Mouse (Mus musculus) embryonic facial prominence, embryonic 10.5 days (tissue): ENCODE results near the gene Galm. TPM values are rescaled to one million over a fixed set of nuclear protein-coding genes. Genes with fewer than 3 reads are reported as not detected.

Experiments
- DNase-seq: peaks from one replicate; pipeline ENCODE4 v3.0.0-alpha.2; 2017; ENCODE audit warnings: low spot score
- H3K27ac ChIP-seq: fragments of 300-500 bp; sonication (generic); replicated peaks from 2 replicates; pipeline ENCODE4 v1.5.1; 2016; ENCODE audit warnings: mild to moderate bottlenecking
- H3K27me3 ChIP-seq: fragments of 300-500 bp; sonication (generic); replicated peaks from 2 replicates; pipeline ENCODE4 v1.6.1; 2016; ENCODE audit warnings: low read depth, mild to moderate bottlenecking; ENCODE audit not compliant: poor library complexity, severe bottlenecking
- H3K36me3 ChIP-seq: fragments of 300-500 bp; sonication (generic); replicated peaks from 2 replicates; pipeline ENCODE4 v1.6.1; 2016; ENCODE audit warnings: mild to moderate bottlenecking, moderate library complexity
- H3K4me1 ChIP-seq: fragments of 300-500 bp; sonication (generic); 2 replicates; pipeline ENCODE4 v1.6.1; 2016
- H3K4me3 ChIP-seq: fragments of 300-500 bp; sonication (generic); 2 replicates; pipeline ENCODE4 v1.5.1; 2016; ENCODE audit warnings: mild to moderate bottlenecking, moderate library complexity
- H3K9me3 ChIP-seq: fragments of 300-500 bp; sonication (generic); 2 replicates; pipeline ENCODE4 v1.6.1; 2016; ENCODE audit warnings: mild to moderate bottlenecking
- WGBS: fragments of 180-500 bp; shearing (Covaris S2); methylation state at CpG from one replicate; pipeline ENCODE4 v1.1.7; 2016; 5-methylcytosine and 5-hydroxymethylcytosine counted together
- polyA plus RNA-seq: library from polyadenylated mRNA; unstranded; fragments of >200 nt; fragmentation: Nextera tagmentation; extraction: Ambion mirVana; gene quantifications from 2 replicates; pipeline ENCODE4 v1.2.1, GENCODE M21; 2016

The Galm gene
- polyA plus RNA-seq, 1 experiment from 2014 or later, result 17.6 TPM

- DNase-seq, result no peak
- Histone ChIP-seq H3K27ac (no peak overlapping the region), H3K4me3 (no peak overlapping the region), H3K9me3 (no peaks in the 10 kb centered on the region), H3K36me3 (no peaks in the 10 kb centered on the region; the same call in 1 of the 2 replicates), H3K27me3 (no peaks in the 10 kb centered on the region), H3K4me1 (no peaks in the 10 kb centered on the region; the same call in 1 of the 2 replicates)
- 63% methylated on average over 2 of the region's 2 CpGs for WGBS
Observed at GRCm38 (mm10) chr17:80153631-80154030, 26.4 kb downstream of the Galm start.

- Histone ChIP-seq H3K9me3 (no peaks in the 10 kb centered on the region), H3K4me1 (no peaks in the 10 kb centered on the region), H3K27me3 (no peaks in the 10 kb centered on the region), H3K4me3 (no peak overlapping the region), H3K27ac (no peak overlapping the region), H3K36me3 (no peaks in the 10 kb centered on the region; the same call in 1 of the 2 replicates)
- no peak for DNase-seq
- 90% methylated on average over 8 of the region's 8 CpGs for WGBS
Observed at GRCm38 (mm10) chr17:80156905-80157304, 29.6 kb downstream of the Galm start.

GRCm38 (mm10) chr17:80157489-80157888 lies 30.2 kb downstream of the Galm start:
- Histone ChIP-seq H3K4me3 (no peak overlapping the region), H3K36me3 (no peaks in the 10 kb centered on the region; the same call in 1 of the 2 replicates), H3K9me3 (no peaks in the 10 kb centered on the region), H3K27me3 (no peaks in the 10 kb centered on the region), H3K4me1 (no peaks in the 10 kb centered on the region), H3K27ac (no peak overlapping the region)
- DNase-seq, result no peak
- WGBS, result 92% methylated on average over 6 of the region's 6 CpGs

- Histone ChIP-seq H3K4me3 (no peak overlapping the region), H3K36me3 (no peaks in the 10 kb centered on the region), H3K4me1 (no peaks in the 10 kb centered on the region), H3K27me3 (no peaks in the 10 kb centered on the region), H3K9me3 (no peaks in the 10 kb centered on the region), H3K27ac (no peak overlapping the region)
- 85% methylated on average over 5 of the region's 5 CpGs for WGBS
- DNase-seq, result no peak
Observed at GRCm38 (mm10) chr17:80160454-80160853, 33.2 kb downstream of the Galm start.

GRCm38 (mm10) chr17:80163991-80164390 lies 36.7 kb downstream of the Galm start:
- no peaks in the 10 kb centered on the region for H3K36me3 ChIP-seq
- H3K4me1 ChIP-seq, result peaks cover 22% of the 10 kb centered on the region
- no peak overlapping the region for H3K4me3 ChIP-seq
- H3K9me3 ChIP-seq, result no peaks in the 10 kb centered on the region
- no peak for DNase-seq
- no peaks in the 10 kb centered on the region for H3K27me3 ChIP-seq
- 90% methylated on average over 8 of the region's 8 CpGs for WGBS
- no peak overlapping the region for H3K27ac ChIP-seq

GRCm38 (mm10) chr17:80165741-80166140 lies 38.5 kb downstream of the Galm start:
- WGBS, result 84% methylated on average over 6 of the region's 6 CpGs
- no peak for DNase-seq
- Histone ChIP-seq H3K4me3 (no peak overlapping the region), H3K9me3 (no peaks in the 10 kb centered on the region), H3K4me1 (peaks cover 26% of the 10 kb centered on the region), H3K36me3 (no peaks in the 10 kb centered on the region), H3K27me3 (no peaks in the 10 kb centered on the region), H3K27ac (no peak overlapping the region)

GRCm38 (mm10) chr17:80166346-80166745 lies 39.1 kb downstream of the Galm start:
- 87% methylated on average over 6 of the region's 6 CpGs for WGBS
- no peaks in the 10 kb centered on the region for H3K27me3 ChIP-seq
- no peaks in the 10 kb centered on the region for H3K9me3 ChIP-seq
- H3K27ac ChIP-seq, result no peak overlapping the region
- H3K4me3 ChIP-seq, result no peak overlapping the region
- DNase-seq, result no peak
- peaks cover 26% of the 10 kb centered on the region for H3K4me1 ChIP-seq
- H3K36me3 ChIP-seq, result no peaks in the 10 kb centered on the region

GRCm38 (mm10) chr17:80167436-80167835 lies 40.2 kb downstream of the Galm start:
- Histone ChIP-seq H3K27ac (no peak overlapping the region), H3K36me3 (no peaks in the 10 kb centered on the region; the same call in 1 of the 2 replicates), H3K4me3 (no peak overlapping the region), H3K27me3 (no peaks in the 10 kb centered on the region), H3K4me1 (peaks cover 26% of the 10 kb centered on the region), H3K9me3 (no peaks in the 10 kb centered on the region)
- DNase-seq, result no peak
- 35% methylated on average over 4 of the region's 4 CpGs for WGBS

- Histone ChIP-seq H3K4me3 (0 out of 2 replicates have a peak overlapping the region, but pooled peaks have one; percentile 36), H3K36me3 (no peaks in the 10 kb centered on the region; the same call in 1 of the 2 replicates), H3K9me3 (no peaks in the 10 kb centered on the region), H3K27ac (no peak overlapping the region), H3K4me1 (peaks cover 26% of the 10 kb centered on the region), H3K27me3 (no peaks in the 10 kb centered on the region)
- 53% methylated on average over 7 of the region's 7 CpGs for WGBS
- peak; percentile 16 for DNase-seq
Observed at GRCm38 (mm10) chr17:80167851-80168251, 40.6 kb downstream of the Galm start.

- peak; percentile 79 for DNase-seq
- H3K27me3 ChIP-seq, result no peaks in the 10 kb centered on the region
- no peaks in the 10 kb centered on the region; the same call in 1 of the 2 replicates for H3K36me3 ChIP-seq
- H3K4me1 ChIP-seq, result peaks cover 26% of the 10 kb centered on the region
- H3K27ac ChIP-seq, result peak overlapping the region; percentile 64
- WGBS, result 28% methylated on average over 16 of the region's 16 CpGs
- H3K4me3 ChIP-seq, result peak overlapping the region; percentile 36
- H3K9me3 ChIP-seq, result no peaks in the 10 kb centered on the region
Observed at GRCm38 (mm10) chr17:80168425-80169182, 41.3 kb downstream of the Galm start.

GRCm38 (mm10) chr17:80169792-80170191 lies 42.5 kb downstream of the Galm start:
- Histone ChIP-seq H3K9me3 (no peaks in the 10 kb centered on the region), H3K4me1 (peaks cover 31% of the 10 kb centered on the region), H3K27ac (no peak overlapping the region), H3K36me3 (no peaks in the 10 kb centered on the region; the same call in 1 of the 2 replicates), H3K4me3 (no peak overlapping the region), H3K27me3 (no peaks in the 10 kb centered on the region)
- WGBS, result 91% methylated on average over 6 of the region's 6 CpGs
- DNase-seq, result no peak

- no peaks in the 10 kb centered on the region for H3K27me3 ChIP-seq
- WGBS, result 89% methylated on average over 7 of the region's 7 CpGs
- H3K4me1 ChIP-seq, result peaks cover 37% of the 10 kb centered on the region
- no peaks in the 10 kb centered on the region; the same call in 1 of the 2 replicates for H3K36me3 ChIP-seq
- H3K27ac ChIP-seq, result no peak overlapping the region
- no peaks in the 10 kb centered on the region for H3K9me3 ChIP-seq
- no peak for DNase-seq
- no peak overlapping the region for H3K4me3 ChIP-seq
Observed at GRCm38 (mm10) chr17:80170951-80171350, 43.7 kb downstream of the Galm start.

GRCm38 (mm10) chr17:80171948-80172347 lies 44.7 kb downstream of the Galm start:
- Histone ChIP-seq H3K27ac (no peak overlapping the region), H3K4me3 (no peak overlapping the region), H3K9me3 (no peaks in the 10 kb centered on the region), H3K27me3 (no peaks in the 10 kb centered on the region), H3K4me1 (peaks cover 36% of the 10 kb centered on the region), H3K36me3 (no peaks in the 10 kb centered on the region; the same call in 1 of the 2 replicates)
- no peak for DNase-seq
- WGBS, result 91% methylated on average over 4 of the region's 4 CpGs
